Mouse (Mus musculus) left cerebral cortex, adult 11 months (tissue): ENCODE measurements around the gene Samd7.

Experiments
- DNase-seq: peaks from one replicate; pipeline ENCODE4 v3.0.0; 2022; ENCODE audit warnings: low spot score

Gene Samd7

GRCm38 (mm10) chr3:30764877-30765276 is 18.8 kb downstream of the Samd7 start:
- no peak for DNase-seq

GRCm38 (mm10) chr3:30765311-30766027 is 19.4 kb downstream of the Samd7 start:
- no peak for DNase-seq

GRCm38 (mm10) chr3:30766177-30766576 is 20.1 kb downstream of the Samd7 start:
- DNase-seq: no peak

GRCm38 (mm10) chr3:30767271-30767670 is 21.2 kb downstream of the Samd7 start:
- DNase-seq: no peak

- DNase-seq: no peak
Measured at GRCm38 (mm10) chr3:30769755-30770515, 23.8 kb downstream of the Samd7 start.

GRCm38 (mm10) chr3:30771560-30771959 is 25.5 kb downstream of the Samd7 start:
- DNase-seq: no peak

GRCm38 (mm10) chr3:30772631-30773030 is 26.5 kb downstream of the Samd7 start:
- no peak for DNase-seq

GRCm38 (mm10) chr3:30774677-30775076 is 28.6 kb downstream of the Samd7 start:
- DNase-seq: no peak

GRCm38 (mm10) chr3:30777984-30778383 is 31.9 kb downstream of the Samd7 start:
- DNase-seq: no peak

- DNase-seq: no peak
Measured at GRCm38 (mm10) chr3:30788531-30788930, 42.4 kb downstream of the Samd7 start.

- DNase-seq: peak; percentile 89
Measured at GRCm38 (mm10) chr3:30792737-30793402, 46.8 kb downstream of the Samd7 start, which contains the start of gene Sec62. Sec62 (plus strand) TSS chr3:30792875.

- no peak for DNase-seq
Measured at GRCm38 (mm10) chr3:30793403-30794221, 47.5 kb downstream of the Samd7 start.

GRCm38 (mm10) chr3:30802171-30802570 is 56.1 kb downstream of the Samd7 start:
- no peak for DNase-seq

GRCm38 (mm10) chr3:30812881-30813280 is 66.8 kb downstream of the Samd7 start:
- DNase-seq: no peak
